Mouse (Mus musculus) CH12.LX (cell line): ENCODE data around the gene 4931422A03Rik.

Experiments used
- CTCF ChIP-seq, 2 experiments: IDR thresholded peaks in 1 of 2; conservative IDR thresholded peaks in 1 of 2; 2 replicates each; pipeline ENCODE4 v1.5.1; 2011 to 2012; ENCODE audit warnings: low read depth in 2 of 2, low read length in 2 of 2, improper control_type of control experiment in 1 of 2, inconsistent platforms in 1 of 2, mild to moderate bottlenecking in 1 of 2, moderate library complexity in 1 of 2
- E2F4 ChIP-seq: IDR thresholded peaks from 2 replicates; pipeline ENCODE4 v1.6.1; 2011; ENCODE audit warnings: low read depth, low read length, improper control_type of control experiment; ENCODE audit not compliant: insufficient replicate concordance
- KAT2A ChIP-seq: IDR thresholded peaks from 2 replicates; pipeline ENCODE4 v1.6.1; 2012; ENCODE audit warnings: low read length, improper control_type of control experiment, inconsistent platforms; ENCODE audit not compliant: insufficient replicate concordance
- MAFK ChIP-seq: IDR thresholded peaks from 2 replicates; pipeline ENCODE4 v1.6.1; 2011; ENCODE audit warnings: low read length, improper control_type of control experiment; ENCODE audit not compliant: insufficient replicate concordance
- MAX ChIP-seq: IDR thresholded peaks from 2 replicates; pipeline ENCODE4 v1.6.1; 2011; ENCODE audit warnings: low read length, improper control_type of control experiment
- MEF2A ChIP-seq: IDR thresholded peaks from 2 replicates; pipeline ENCODE4 v1.6.1; 2014; ENCODE audit warnings: low read depth, mild to moderate bottlenecking, inconsistent platforms, low read length, improper control_type of control experiment, borderline replicate concordance
- MXI1 ChIP-seq: IDR thresholded peaks from 2 replicates; pipeline ENCODE4 v1.6.1; 2011; ENCODE audit warnings: mild to moderate bottlenecking, low read depth, low read length, improper control_type of control experiment
- NRF1 ChIP-seq: IDR thresholded peaks from 2 replicates; pipeline ENCODE4 v1.6.1; 2014; ENCODE audit warnings: low read depth, mild to moderate bottlenecking, inconsistent platforms, low read length, improper control_type of control experiment, moderate library complexity
- POLR2A ChIP-seq: IDR thresholded peaks from 2 replicates; pipeline ENCODE4 v1.6.1; 2011; ENCODE audit warnings: low read depth, mild to moderate bottlenecking, improper control_type of control experiment, low read length
- ZC3H11A ChIP-seq: IDR thresholded peaks from 2 replicates; pipeline ENCODE4 v1.6.1; 2012; ENCODE audit warnings: low read depth, mild to moderate bottlenecking, inconsistent platforms, low read length, improper control_type of control experiment
- ZKSCAN1 ChIP-seq: IDR thresholded peaks from 2 replicates; pipeline ENCODE4 v1.6.1; 2012; ENCODE audit warnings: low read depth, inconsistent platforms, low read length, improper control_type of control experiment, borderline replicate concordance
- ZMIZ1 ChIP-seq: IDR thresholded peaks from 2 replicates; pipeline ENCODE4 v1.6.1; 2012; ENCODE audit warnings: low read depth, mild to moderate bottlenecking, inconsistent platforms, low read length, improper control_type of control experiment

GRCm38 (mm10) chr2:103968186-103968585 lies 60.0 kb downstream of the 4931422A03Rik start:
- TF ChIP-seq CTCF (conservative IDR thresholded peaks at IDR 0.05 in 1 of 2, IDR thresholded peaks at IDR 0.05 in 1 of 2; ENCODE audit: low read depth in 2 of 2, low read length in 2 of 2): no peak
- TF ChIP-seq ZMIZ1: no peak
- no peak for TF ChIP-seq MAX
- no peak for TF ChIP-seq MEF2A
- no peak for TF ChIP-seq POLR2A
- no peak for TF ChIP-seq ZKSCAN1
- TF ChIP-seq ZC3H11A: no peak
- TF ChIP-seq MXI1: no peak
- no peak for TF ChIP-seq KAT2A
- no peak for TF ChIP-seq MAFK
- TF ChIP-seq E2F4: no peak
- TF ChIP-seq NRF1: no peak
